12 mouse cellular contexts compared by ENCODE assay signal in genomic region chr6:49138159-49139051, GRCm38 (mm10).
DNase-seq lines count a peak whose midpoint lies in the region; ATAC-seq lines count a peak whose summit lies in the region.
"Had no signal": no experiment of that assay in that cellular context is flagged by ENCODE, and none has a peak within 500 bp of the region (broad histone marks: within the 10 kb centered on the region; RNA-seq: fewer than 3 reads in every experiment).

No protein-coding gene starts in this region.

- peaks cover under 1% of the 10 kb centered on the region for H3K36me3 ChIP-seq in liver, embryonic 12.5 days

- peak overlapping the region; percentile 66 for H3K27ac ChIP-seq in liver, embryonic 12.5 days
- H3K27ac ChIP-seq: embryonic facial prominence, embryonic 13.5 days had no signal

- DNase-seq in heart, adult 18-20 months = peak; percentile 19 to 26
- DNase-seq in heart, postnatal 25 days (ENCODE audit: low spot score) = no peak
- DNase-seq in ZHBTc4 (ENCODE audit: low read depth, low spot score) = peak; percentile 25
- DNase-seq in heart, adult 9 months (ENCODE audit: low spot score in 2 of 2) = peak; percentile 11 to 12
- DNase-seq in thymus, postnatal 0 days (ENCODE audit: low spot score) = no peak
- DNase-seq in adrenal gland, adult 8-10 months = no peak
- DNase-seq: forebrain, postnatal 0 days; retina, postnatal 1 day; thymus, postnatal 25 days had no signal

- no peaks in the 10 kb centered on the region for H3K9me3 ChIP-seq in liver, embryonic 12.5 days (replicated peaks)
- H3K9me3 ChIP-seq: embryonic facial prominence, embryonic 13.5 days had no signal

- H3K4me2 ChIP-seq in liver, embryonic 12.5 days = peak overlapping the region; percentile 56
- H3K4me2 ChIP-seq: embryonic facial prominence, embryonic 13.5 days had no signal

- H3K4me1 ChIP-seq in liver, embryonic 12.5 days = peaks cover 53% of the 10 kb centered on the region

- peak overlapping the region; percentile 36; the same call in 1 of the 2 replicates for H3K9ac ChIP-seq in liver, embryonic 12.5 days
- H3K9ac ChIP-seq: embryonic facial prominence, embryonic 13.5 days; forebrain, postnatal 0 days had no signal

- no peak overlapping the region for H3K4me3 ChIP-seq in liver, embryonic 12.5 days
- H3K4me3 ChIP-seq: embryonic facial prominence, embryonic 13.5 days had no signal

- peak; percentile 75 for ATAC-seq in liver, embryonic 12.5 days
- no peak for ATAC-seq in frontal cortex, adult (ENCODE audit: low TSS enrichment)
- ATAC-seq: forebrain, postnatal 0 days had no signal

- no peaks in the 10 kb centered on the region for H3K27me3 ChIP-seq in liver, embryonic 12.5 days (replicated peaks)
- H3K27me3 ChIP-seq: embryonic facial prominence, embryonic 13.5 days had no signal

- intact Hi-C loops in heart, postnatal 25 days (cut with DNase I) = no loop called here

- 35% methylated on average over 17 of the region's 17 CpGs for WGBS in liver, embryonic 12.5 days (ENCODE audit: insufficient replicate concordance)

Comparison
In these comparisons a context has a peak if more than half of its experiments do, and no peak if none do; other contexts are left out.
1. DNase-seq: peak in heart, adult 18-20 months (2 of 2), ZHBTc4 (single experiment) and heart, adult 9 months (2 of 2); none in heart, postnatal 25 days (single experiment), thymus, postnatal 0 days (single experiment) and adrenal gland, adult 8-10 months (single experiment).